Comparison of ENCODE assay signal across 9 mouse cellular contexts in the genomic region with DNA sequence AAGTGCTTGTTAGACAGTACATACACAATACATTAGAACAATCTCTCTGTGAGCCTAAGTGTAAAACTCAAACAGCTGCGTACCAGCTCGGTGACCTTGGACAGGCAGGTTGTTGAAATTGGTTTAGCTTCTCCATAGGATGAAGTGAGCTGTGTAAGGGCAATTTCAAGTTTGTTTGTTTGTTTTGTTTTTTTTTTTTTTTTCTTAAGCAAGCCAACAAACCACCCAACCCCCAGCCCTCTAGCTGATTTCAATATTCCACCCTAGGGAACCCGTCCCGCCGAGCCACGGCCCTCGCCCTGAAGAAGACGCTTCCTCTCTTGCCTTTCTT. TPM values are rescaled to one million over a fixed set of nuclear protein-coding genes. Genes with fewer than 3 reads are reported as not detected.
DNase-seq lines count a peak whose midpoint lies in the region; ATAC-seq and TF ChIP-seq lines count a peak whose summit lies in the region.
"Had no signal": no experiment of that assay in that cellular context is flagged by ENCODE, and none has a peak within 500 bp of the region (broad histone marks: within the 10 kb centered on the region; RNA-seq: fewer than 3 reads in every experiment).

No protein-coding gene starts in this region.

- no peaks in the 10 kb centered on the region for H3K9me3 ChIP-seq in hindbrain, embryonic 11.5 days (ENCODE audit: control insufficient read depth, low read length)
- no peaks in the 10 kb centered on the region for H3K9me3 ChIP-seq in midbrain, embryonic 11.5 days (ENCODE audit: control insufficient read depth, low read length)

- no peak for TF ChIP-seq POLR2A in kidney, adult 2 months (IDR thresholded peaks at IDR 0.05; ENCODE audit: low read depth, low read length)
- TF ChIP-seq POLR2A in bone marrow, adult 2 months (IDR thresholded peaks at IDR 0.05; ENCODE audit: borderline replicate concordance, control insufficient read depth, low read depth, low read length): no peak

- TF ChIP-seq CTCF in kidney, adult 2 months (conservative IDR thresholded peaks at IDR 0.05; ENCODE audit: insufficient read depth, insufficient read length, low read depth, low read length): no peak
- TF ChIP-seq CTCF in bone marrow, adult 2 months (IDR thresholded peaks at IDR 0.05; ENCODE audit: control insufficient read depth, insufficient read depth, low read length): no peak

- no peak overlapping the region for H3K9ac ChIP-seq in hindbrain, embryonic 11.5 days (ENCODE audit: low read depth, low read length)
- peak overlapping the region; percentile 64; the same call in 1 of the 2 replicates for H3K9ac ChIP-seq in midbrain, embryonic 11.5 days (ENCODE audit: low read length)

- no peaks in the 10 kb centered on the region for H3K36me3 ChIP-seq in kidney, adult 2 months (ENCODE audit: control insufficient read depth, insufficient read depth, low read length)
- H3K36me3 ChIP-seq in hindbrain, embryonic 11.5 days (ENCODE audit: control insufficient read depth, insufficient read depth, low read length): no peaks in the 10 kb centered on the region
- H3K36me3 ChIP-seq in midbrain, embryonic 11.5 days (ENCODE audit: control insufficient read depth, insufficient read depth, low read length): no peaks in the 10 kb centered on the region
- H3K36me3 ChIP-seq: G1E had no signal

- peak overlapping the region; percentile 68 for H3K4me3 ChIP-seq in kidney, adult 2 months (ENCODE audit: insufficient read depth, low read depth, low read length)
- no peak overlapping the region for H3K4me3 ChIP-seq in bone marrow, adult 2 months (replicated peaks; ENCODE audit: control insufficient read depth, low read depth, low read length)
- H3K4me3 ChIP-seq in hindbrain, embryonic 11.5 days (ENCODE audit: low read depth, low read length): peak overlapping the region; percentile 67
- peak overlapping the region; percentile 65 for H3K4me3 ChIP-seq in midbrain, embryonic 11.5 days (ENCODE audit: low read depth, low read length)

- WGBS in kidney, adult 2 months: 17% methylated on average over 8 of the region's 8 CpGs
- WGBS in bone marrow, adult 2 months: 3% methylated on average over 8 of the region's 8 CpGs
- WGBS in hindbrain, embryonic 11.5 days: 20% methylated on average over 8 of the region's 8 CpGs
- 25% methylated on average over 8 of the region's 8 CpGs for WGBS in midbrain, embryonic 11.5 days

- ATAC-seq in hindbrain, embryonic 11.5 days (ENCODE audit: low FRiP score): no peak
- no peak for ATAC-seq in midbrain, embryonic 11.5 days (ENCODE audit: low FRiP score)

- H3K27ac ChIP-seq in kidney, adult 2 months (ENCODE audit: insufficient read depth, low read depth, low read length): no peak overlapping the region
- peak overlapping the region; percentile 97 for H3K27ac ChIP-seq in bone marrow, adult 2 months (ENCODE audit: control insufficient read depth, insufficient read depth, low read depth, low read length, poor library complexity)
- no peak overlapping the region for H3K27ac ChIP-seq in hindbrain, embryonic 11.5 days (ENCODE audit: low read depth, low read length)
- no peak overlapping the region for H3K27ac ChIP-seq in midbrain, embryonic 11.5 days (ENCODE audit: low read depth, low read length)

- H3K4me2 ChIP-seq in hindbrain, embryonic 11.5 days (replicated peaks; ENCODE audit: low read depth, low read length): peak overlapping the region; percentile 60
- peak overlapping the region; percentile 60 for H3K4me2 ChIP-seq in midbrain, embryonic 11.5 days

- H3K4me1 ChIP-seq in kidney, adult 2 months (ENCODE audit: control insufficient read depth, insufficient read depth, low read length): peaks cover 5% of the 10 kb centered on the region; the same call in 1 of the 2 replicates
- H3K4me1 ChIP-seq in bone marrow, adult 2 months (ENCODE audit: control insufficient read depth, insufficient read depth, low read length): peaks cover 3% of the 10 kb centered on the region; the same call in 1 of the 2 replicates
- H3K4me1 ChIP-seq in hindbrain, embryonic 11.5 days (replicated peaks; ENCODE audit: control insufficient read depth, insufficient read depth, low read length): no peaks in the 10 kb centered on the region
- H3K4me1 ChIP-seq in midbrain, embryonic 11.5 days (ENCODE audit: control insufficient read depth, insufficient read depth, low read length): no peaks in the 10 kb centered on the region

- no peak for DNase-seq in kidney, adult 2 months
- DNase-seq in kidney, postnatal 25 days: no peak
- no peak for DNase-seq in hindbrain, embryonic 11.5 days (ENCODE audit: low spot score)
- DNase-seq in midbrain, embryonic 11.5 days (ENCODE audit: low spot score, missing footprints): no peak
- DNase-seq in layer of hippocampus, adult 9-10 months (ENCODE audit: low spot score): no peak
- DNase-seq in natural killer cell, adult 2 months (ENCODE audit: low spot score in 2 of 2): no peak
- no peak for DNase-seq in embryo, embryonic 10 days (ENCODE audit: low spot score)

- H3K27me3 ChIP-seq in kidney, adult 2 months (replicated peaks; ENCODE audit: control insufficient read depth, insufficient read depth, low read length): no peaks in the 10 kb centered on the region; the same call in 1 of the 2 replicates
- no peaks in the 10 kb centered on the region for H3K27me3 ChIP-seq in hindbrain, embryonic 11.5 days (ENCODE audit: control insufficient read depth, insufficient read depth, low read length)
- no peaks in the 10 kb centered on the region for H3K27me3 ChIP-seq in midbrain, embryonic 11.5 days (ENCODE audit: control insufficient read depth, insufficient read depth, low read length)

RNA-seq across cellular contexts. Expression of a gene that starts 0.4 kb away (rescaled TPM):
- polyA plus RNA-seq in kidney, adult 2 months (2012; rRNA removed): 12.6 and 12.9 TPM in 2 replicates
- 10.8 and 20.0 TPM in 2 replicates for polyA plus RNA-seq in bone marrow, adult 2 months (2011; ENCODE audit: insufficient read depth, insufficient read length, low replicate concordance, missing spikeins)
- 14.3 and 22.4 TPM in 2 replicates for polyA plus RNA-seq in hindbrain, embryonic 11.5 days (2014; fragmentation: Nextera tagmentation; extraction: Ambion mirVana)
- polyA plus RNA-seq in midbrain, embryonic 11.5 days (2014; fragmentation: Nextera tagmentation; extraction: Ambion mirVana): 8.8 and 9.1 TPM in 2 replicates
